Mouse (Mus musculus) myocyte (in vitro differentiated cells): ENCODE results near the gene H2al1a. TPM values are rescaled to one million over a fixed set of nuclear protein-coding genes. Genes with fewer than 3 reads are reported as not detected.

ENCODE experiments used
- H3K27me3 ChIP-seq: one replicate; pipeline ENCODE4 v1.6.1; 2011; ENCODE audit not compliant: control insufficient read depth, insufficient read depth, insufficient read length
- H3K36me3 ChIP-seq: one replicate; pipeline ENCODE4 v1.6.1; 2011; ENCODE audit not compliant: control insufficient read depth, insufficient read depth
- H3K4me2 ChIP-seq: one replicate; pipeline ENCODE4 v1.6.1; 2011; ENCODE audit warnings: low read depth, control low read depth
- H3K4me3 ChIP-seq: one replicate; pipeline ENCODE4 v1.5.1; 2011; ENCODE audit warnings: mild to moderate bottlenecking, control low read depth, moderate library complexity
- H3K79me2 ChIP-seq: one replicate; pipeline ENCODE4 v1.6.1; 2011; ENCODE audit not compliant: control insufficient read depth, insufficient read depth
- H3ac ChIP-seq: one replicate; pipeline ENCODE4 v1.6.1; 2011; ENCODE audit not compliant: control insufficient read depth, insufficient read length
- CEBPB ChIP-seq: IDR thresholded peaks from 2 replicates; pipeline ENCODE4 v1.6.1; 2011; ENCODE audit warnings: mild to moderate bottlenecking, moderate library complexity; ENCODE audit not compliant: poor library complexity, insufficient read depth, severe bottlenecking
- E2F4 ChIP-seq: IDR thresholded peaks from one replicate; pipeline ENCODE4 v1.6.1; 2011; ENCODE audit warnings: mild to moderate bottlenecking, control low read depth, moderate library complexity; ENCODE audit not compliant: insufficient read depth
- MAX ChIP-seq: IDR thresholded peaks from one replicate; pipeline ENCODE4 v1.6.1; 2011; ENCODE audit warnings: low read depth, mild to moderate bottlenecking, control low read depth
- MYOD1 ChIP-seq, 3 experiments: IDR thresholded peaks; one replicate each; pipeline ENCODE4 v1.6.1; 2011; ENCODE audit warnings: control low read depth in 2 of 3, low read depth in 2 of 3, mild to moderate bottlenecking in 2 of 3, moderate library complexity in 1 of 3; ENCODE audit not compliant: insufficient read length in 2 of 3, control insufficient read depth in 1 of 3
- MYOG ChIP-seq, 3 experiments: IDR thresholded peaks; one replicate each; pipeline ENCODE4 v1.6.1; 2011; ENCODE audit warnings: control low read depth in 2 of 3, low read depth in 2 of 3, mild to moderate bottlenecking in 2 of 3; ENCODE audit not compliant: insufficient read length in 2 of 3, control insufficient read depth in 1 of 3, insufficient read depth in 1 of 3
- POLR2A ChIP-seq: IDR thresholded peaks from one replicate; pipeline ENCODE4 v1.6.1; 2011; ENCODE audit warnings: low read depth, mild to moderate bottlenecking, control low read depth, moderate library complexity; ENCODE audit not compliant: insufficient read length
- POLR2AphosphoS2 ChIP-seq: IDR thresholded peaks from one replicate; pipeline ENCODE4 v1.6.1; 2011; ENCODE audit warnings: low read depth, control low read depth; ENCODE audit not compliant: insufficient read length
- REST ChIP-seq: IDR thresholded peaks from one replicate; pipeline ENCODE4 v1.6.1; 2011; ENCODE audit warnings: mild to moderate bottlenecking, control low read depth, moderate library complexity; ENCODE audit not compliant: insufficient read depth, insufficient read length
- SRF ChIP-seq: IDR thresholded peaks from one replicate; pipeline ENCODE4 v1.6.1; 2011; ENCODE audit warnings: low read depth; ENCODE audit not compliant: control insufficient read depth, insufficient read length
- TCF12 ChIP-seq: IDR thresholded peaks from one replicate; pipeline ENCODE4 v1.6.1; 2011; ENCODE audit warnings: mild to moderate bottlenecking, control low read depth; ENCODE audit not compliant: poor library complexity, insufficient read depth, severe bottlenecking
- TCF3 ChIP-seq: IDR thresholded peaks from one replicate; pipeline ENCODE4 v1.6.1; 2011; ENCODE audit warnings: low read depth, control low read depth; ENCODE audit not compliant: insufficient read length
- USF1 ChIP-seq: IDR thresholded peaks from one replicate; pipeline ENCODE4 v1.6.1; 2011; ENCODE audit warnings: low read depth, mild to moderate bottlenecking, control low read depth, moderate library complexity
- polyA plus RNA-seq: library from polyadenylated mRNA; unstranded; fragments of >200 nt; fragmentation: generic; extraction: Trizol; gene quantifications from one replicate; pipeline ENCODE4 v1.2.1, GENCODE M21; 2012; ENCODE audit warnings: missing spikeins

The H2al1a gene
- polyA plus RNA-seq, 1 experiment = not detected

GRCm38 (mm10) chrX:11255564-11256360, 43.3 kb upstream of the H2al1a start:
- TF ChIP-seq E2F4 = no peak
- no peak for TF ChIP-seq TCF3
- TF ChIP-seq CEBPB = no peak
- TF ChIP-seq REST = no peak
- no peaks in the 10 kb centered on the region for H3K27me3 ChIP-seq
- H3ac ChIP-seq = no peak overlapping the region
- H3K4me2 ChIP-seq = no peak overlapping the region
- H3K36me3 ChIP-seq = no peaks in the 10 kb centered on the region
- no peak overlapping the region for H3K4me3 ChIP-seq
- no peaks in the 10 kb centered on the region for H3K79me2 ChIP-seq

GRCm38 (mm10) chrX:11264918-11265317, 34.1 kb upstream of the H2al1a start:
- Histone ChIP-seq H3K36me3 (no peaks in the 10 kb centered on the region), H3K4me2 (no peak overlapping the region), H3K79me2 (no peaks in the 10 kb centered on the region), H3K27me3 (no peaks in the 10 kb centered on the region), H3K4me3 (no peak overlapping the region), H3ac (no peak overlapping the region)
- no peak for TF ChIP-seq MYOD1 (IDR thresholded peaks at IDR 0.05; ENCODE audit: control insufficient read depth in 1 of 3, insufficient read length in 2 of 3, low read depth in 2 of 3)
- TF ChIP-seq POLR2A = no peak
- TF ChIP-seq MYOG (IDR thresholded peaks at IDR 0.05; ENCODE audit: control insufficient read depth in 1 of 3, insufficient read depth in 1 of 3, insufficient read length in 2 of 3, low read depth in 2 of 3) = no peak
- TF ChIP-seq USF1 = no peak
- TF ChIP-seq CEBPB = no peak
- TF ChIP-seq POLR2AphosphoS2 = no peak
- no peak for TF ChIP-seq TCF3
- no peak for TF ChIP-seq REST
- no peak for TF ChIP-seq SRF
- TF ChIP-seq E2F4 = no peak
- no peak for TF ChIP-seq TCF12
- no peak for TF ChIP-seq MAX

- no peak overlapping the region for H3K4me3 ChIP-seq
- TF ChIP-seq SRF (no peak), MYOD1 (IDR thresholded peaks at IDR 0.05; ENCODE audit: control insufficient read depth in 1 of 3, insufficient read length in 2 of 3, low read depth in 2 of 3) (no peak), MYOG (IDR thresholded peaks at IDR 0.05; ENCODE audit: control insufficient read depth in 1 of 3, insufficient read depth in 1 of 3, insufficient read length in 2 of 3, low read depth in 2 of 3) (no peak), TCF3 (no peak)
- H3ac ChIP-seq = no peak overlapping the region
- H3K27me3 ChIP-seq = no peaks in the 10 kb centered on the region
- no peak overlapping the region for H3K4me2 ChIP-seq
- H3K79me2 ChIP-seq = no peaks in the 10 kb centered on the region
- no peaks in the 10 kb centered on the region for H3K36me3 ChIP-seq
These were observed 31.3 kb upstream of the H2al1a start for GRCm38 (mm10) chrX:11267791-11268190.

- Histone ChIP-seq H3K79me2 (no peaks in the 10 kb centered on the region), H3K4me2 (no peak overlapping the region), H3K4me3 (no peak overlapping the region), H3K27me3 (no peaks in the 10 kb centered on the region), H3K36me3 (no peaks in the 10 kb centered on the region), H3ac (no peak overlapping the region)
- TF ChIP-seq SRF = no peak
- TF ChIP-seq REST = no peak
- TF ChIP-seq MAX = no peak
- TF ChIP-seq CEBPB = no peak
- no peak for TF ChIP-seq POLR2AphosphoS2
- no peak for TF ChIP-seq MYOD1 (IDR thresholded peaks at IDR 0.05; ENCODE audit: control insufficient read depth in 1 of 3, insufficient read length in 2 of 3, low read depth in 2 of 3)
- TF ChIP-seq E2F4 = no peak
- no peak for TF ChIP-seq POLR2A
- no peak for TF ChIP-seq TCF3
- no peak for TF ChIP-seq USF1
- no peak for TF ChIP-seq TCF12
- no peak for TF ChIP-seq MYOG (IDR thresholded peaks at IDR 0.05; ENCODE audit: control insufficient read depth in 1 of 3, insufficient read depth in 1 of 3, insufficient read length in 2 of 3, low read depth in 2 of 3)
These were observed 30.0 kb upstream of the H2al1a start for GRCm38 (mm10) chrX:11269074-11269473.

GRCm38 (mm10) chrX:11273190-11273589, 25.9 kb upstream of the H2al1a start:
- no peak for TF ChIP-seq MYOD1 (IDR thresholded peaks at IDR 0.05; ENCODE audit: control insufficient read depth in 1 of 3, insufficient read length in 2 of 3, low read depth in 2 of 3)
- no peak for TF ChIP-seq REST
- TF ChIP-seq SRF = no peak
- no peak for TF ChIP-seq TCF3
- TF ChIP-seq CEBPB = no peak
- TF ChIP-seq USF1 = no peak
- no peak for TF ChIP-seq POLR2A
- TF ChIP-seq MAX = no peak
- no peak for TF ChIP-seq MYOG (IDR thresholded peaks at IDR 0.05; ENCODE audit: control insufficient read depth in 1 of 3, insufficient read depth in 1 of 3, insufficient read length in 2 of 3, low read depth in 2 of 3)
- TF ChIP-seq TCF12 = no peak
- TF ChIP-seq POLR2AphosphoS2 = no peak
- no peak for TF ChIP-seq E2F4
- H3K79me2 ChIP-seq = no peaks in the 10 kb centered on the region

More at GRCm38 (mm10) chrX:11273190-11273589, 25.9 kb upstream of the H2al1a start:
- Histone ChIP-seq H3K4me3 (no peak overlapping the region), H3K27me3 (no peaks in the 10 kb centered on the region), H3ac (no peak overlapping the region), H3K36me3 (no peaks in the 10 kb centered on the region), H3K4me2 (no peak overlapping the region)
